Mouse (Mus musculus) cerebellum, adult 8-10 months (tissue): ENCODE data around the gene Pcdh19.

Experiments used
- DNase-seq: peaks from one replicate; pipeline ENCODE4 v3.0.0; 2022

Pcdh19 gene

GRCm38 (mm10) chrX:133657308-133658302 is 31.2 kb downstream of the Pcdh19 start:
- no peak for DNase-seq

- DNase-seq = no peak
Observed at GRCm38 (mm10) chrX:133655876-133656538, 32.8 kb downstream of the Pcdh19 start.

DNA sequence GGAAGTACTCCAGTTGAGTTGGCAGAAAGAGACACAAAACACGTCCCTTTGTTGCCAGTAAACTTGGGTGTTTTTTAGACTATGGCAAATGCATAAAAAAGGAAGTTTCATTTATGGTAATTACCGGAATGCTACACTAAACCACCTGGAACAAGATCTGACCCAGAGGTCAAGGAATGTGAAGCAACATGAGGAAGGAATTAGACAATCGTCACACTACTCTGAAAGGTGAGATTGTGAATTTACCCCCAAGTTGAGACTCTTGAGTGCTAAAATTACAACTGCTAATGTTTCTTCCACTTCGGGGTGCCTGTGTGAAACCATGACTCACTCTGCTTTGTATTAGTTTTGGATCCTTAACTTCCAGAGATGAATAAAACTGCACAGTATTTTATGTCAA is 33.6 kb downstream of the Pcdh19 start:
- DNase-seq = no peak

GRCm38 (mm10) chrX:133653071-133653470 is 35.7 kb downstream of the Pcdh19 start:
- no peak for DNase-seq

GRCm38 (mm10) chrX:133650379-133650778 is 38.4 kb downstream of the Pcdh19 start:
- DNase-seq = no peak

GRCm38 (mm10) chrX:133647809-133648208 is 41.0 kb downstream of the Pcdh19 start:
- DNase-seq = no peak

DNA sequence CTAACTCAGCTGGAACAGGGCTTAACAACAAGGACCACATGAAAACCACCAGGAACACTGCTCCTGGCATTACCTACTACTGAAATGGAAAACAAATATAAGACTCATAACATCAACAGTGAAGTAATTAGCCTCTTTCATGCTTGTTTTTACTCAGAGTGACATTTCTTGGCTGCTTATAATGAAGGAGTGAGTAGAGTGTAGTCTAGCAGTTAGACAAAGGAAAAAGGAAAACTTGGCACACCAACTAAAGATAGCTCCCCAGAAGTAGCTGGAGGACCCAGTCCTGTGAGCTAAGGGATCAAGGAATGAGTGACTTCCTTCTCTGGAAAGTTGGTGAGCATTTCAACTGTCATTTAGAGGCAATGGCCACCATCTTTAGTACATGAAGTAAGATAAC is 49.3 kb downstream of the Pcdh19 start:
- no peak for DNase-seq

DNA sequence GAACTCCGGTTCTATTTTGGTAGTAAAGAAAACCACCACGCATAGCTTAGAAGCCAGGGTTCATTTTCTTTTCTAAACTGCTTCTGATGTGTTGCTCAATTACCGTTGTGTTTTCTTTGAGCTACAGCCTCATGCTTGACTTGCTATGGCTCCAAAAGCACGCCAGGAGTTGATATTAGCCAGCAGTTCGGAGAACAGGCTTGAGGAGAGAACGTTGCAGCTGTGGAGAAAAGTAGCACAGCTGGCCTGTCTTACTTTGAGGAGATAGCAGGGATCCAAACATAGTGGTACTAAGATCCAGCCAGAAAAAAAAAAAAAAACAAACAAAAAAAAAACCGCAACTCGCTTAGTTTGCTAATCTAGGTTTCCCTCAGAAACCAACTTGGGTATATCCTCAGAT is 59.2 kb downstream of the Pcdh19 start:
- no peak for DNase-seq

DNA sequence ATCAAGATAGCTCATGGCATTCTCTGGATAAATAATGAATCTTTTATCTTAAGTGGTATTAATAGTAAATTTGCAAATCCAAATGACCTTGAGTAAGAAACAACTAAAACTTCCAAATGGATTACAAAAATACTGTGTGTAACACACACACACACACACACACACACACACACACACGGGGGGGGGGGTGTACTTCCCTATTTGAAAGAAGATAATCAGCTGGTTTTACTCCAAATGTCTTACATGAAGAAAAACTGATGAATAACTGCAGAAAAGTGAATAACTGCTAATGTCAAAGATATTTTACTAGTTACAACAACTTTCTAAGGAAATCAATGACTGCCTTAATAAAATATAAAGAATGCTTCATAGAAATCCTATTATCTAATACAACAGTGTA is 70.6 kb downstream of the Pcdh19 start:
- no peak for DNase-seq

DNA sequence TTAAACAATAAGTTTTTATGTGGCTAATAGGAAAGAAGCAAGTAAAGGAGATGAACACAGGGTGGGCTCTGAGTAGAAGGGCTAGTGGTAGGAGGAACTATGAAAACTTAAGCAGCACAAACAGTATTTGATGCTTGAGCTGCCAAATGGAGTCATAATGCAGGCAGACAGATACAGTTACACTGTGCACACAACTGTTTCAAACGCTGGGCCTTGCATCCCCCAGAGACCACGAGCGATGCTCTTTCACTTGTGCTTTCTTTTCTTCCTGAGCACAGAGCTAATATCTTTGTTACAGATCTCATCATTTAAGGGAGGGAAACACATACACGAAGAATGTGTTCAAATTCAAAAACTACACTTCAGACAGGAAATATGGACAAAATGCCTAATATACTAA is 83.0 kb downstream of the Pcdh19 start:
- DNase-seq = no peak

DNA sequence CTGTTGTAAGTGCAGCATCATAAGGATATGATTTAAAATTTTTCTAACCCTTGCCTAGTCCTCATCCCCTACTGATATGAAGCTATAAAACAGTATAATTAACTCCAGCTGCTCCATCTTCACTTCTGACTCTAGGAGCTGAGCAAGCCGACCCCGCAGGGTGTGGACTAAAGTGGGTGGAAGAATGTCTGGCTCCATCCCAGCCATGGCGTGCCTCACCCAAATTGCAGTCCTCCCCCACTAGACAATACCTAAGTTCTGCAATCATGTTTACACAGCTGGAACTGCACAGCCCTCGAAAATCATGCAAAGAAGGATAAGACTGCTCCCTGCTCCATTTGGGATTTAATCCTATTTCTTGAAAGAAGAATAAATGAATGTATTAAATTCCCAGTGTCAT is 84.5 kb downstream of the Pcdh19 start:
- no peak for DNase-seq

DNA sequence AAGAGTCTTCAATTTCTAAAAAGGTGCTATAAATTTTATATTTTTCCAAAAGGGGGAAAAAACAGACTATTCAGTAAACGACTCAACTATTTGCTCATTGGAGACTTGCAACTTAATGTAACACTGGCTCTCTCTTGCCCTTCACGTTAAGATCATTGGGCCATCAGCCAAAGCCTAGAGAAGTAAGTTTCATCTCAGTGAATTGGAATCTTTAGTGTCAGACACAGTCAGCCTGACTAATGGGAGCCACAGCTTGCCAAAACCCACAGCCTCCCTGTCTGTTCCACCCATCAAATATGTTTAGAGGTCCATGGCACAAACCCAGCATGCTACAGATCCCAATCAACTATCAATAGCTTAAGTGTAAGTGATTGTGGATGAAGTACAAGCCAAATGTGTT is 86.7 kb downstream of the Pcdh19 start:
- DNase-seq = no peak

GRCm38 (mm10) chrX:133601658-133602057 is 87.1 kb downstream of the Pcdh19 start:
- DNase-seq = no peak

DNA sequence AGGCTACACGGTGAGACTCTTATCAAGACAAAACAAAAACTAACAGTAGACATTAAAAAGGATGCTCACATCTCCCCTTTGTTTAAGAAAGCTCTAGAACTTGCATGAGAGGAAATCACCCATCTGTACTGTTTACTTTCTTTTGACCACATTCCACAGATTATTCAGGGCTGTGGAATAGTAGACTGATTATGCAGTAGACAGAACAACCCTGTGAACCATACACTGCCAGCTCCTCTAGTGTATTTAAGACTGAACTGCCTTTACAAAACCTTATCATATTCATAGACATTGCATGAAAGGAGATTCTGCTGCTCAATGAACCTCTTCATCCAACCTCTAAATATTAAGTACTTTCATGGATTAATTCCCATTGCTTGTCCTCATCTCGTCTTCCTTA is 87.6 kb downstream of the Pcdh19 start:
- DNase-seq = no peak

DNA sequence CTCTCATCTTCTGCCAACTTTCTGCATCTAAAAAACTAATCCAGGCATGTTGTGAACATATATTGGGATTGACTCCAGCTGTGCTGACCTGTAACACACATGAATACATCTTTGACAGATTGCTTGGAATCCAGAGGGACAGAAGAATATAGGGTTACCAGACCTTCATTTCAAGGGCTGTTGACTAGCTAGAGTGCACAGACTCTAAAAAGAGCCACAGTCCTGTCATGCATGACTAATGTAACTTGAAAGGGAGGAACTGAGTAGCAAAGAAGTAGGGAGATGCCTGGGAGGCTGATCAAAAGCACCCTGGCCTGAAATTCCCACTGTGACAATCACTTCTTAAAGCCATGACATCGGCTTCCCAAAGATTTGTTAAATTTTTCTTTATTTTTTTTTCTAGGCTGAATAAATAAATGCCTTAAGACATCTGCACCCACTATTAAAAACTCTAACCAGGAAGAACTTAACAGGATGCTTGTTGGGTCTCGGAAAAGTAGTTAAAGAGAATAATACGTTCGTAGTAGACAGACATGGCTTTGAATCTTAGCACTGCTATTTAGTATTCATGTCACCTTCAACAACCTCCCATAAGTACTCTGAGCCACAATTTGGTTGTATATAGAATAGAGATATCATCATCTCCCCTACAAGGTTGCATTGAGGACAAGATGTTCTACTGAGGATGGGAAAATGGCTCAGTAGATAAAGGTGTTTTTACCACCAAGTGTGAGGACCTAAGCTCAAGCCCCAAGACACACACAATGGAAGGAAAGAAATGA is 113.0 kb downstream of the Pcdh19 start:
- DNase-seq = no peak

DNA sequence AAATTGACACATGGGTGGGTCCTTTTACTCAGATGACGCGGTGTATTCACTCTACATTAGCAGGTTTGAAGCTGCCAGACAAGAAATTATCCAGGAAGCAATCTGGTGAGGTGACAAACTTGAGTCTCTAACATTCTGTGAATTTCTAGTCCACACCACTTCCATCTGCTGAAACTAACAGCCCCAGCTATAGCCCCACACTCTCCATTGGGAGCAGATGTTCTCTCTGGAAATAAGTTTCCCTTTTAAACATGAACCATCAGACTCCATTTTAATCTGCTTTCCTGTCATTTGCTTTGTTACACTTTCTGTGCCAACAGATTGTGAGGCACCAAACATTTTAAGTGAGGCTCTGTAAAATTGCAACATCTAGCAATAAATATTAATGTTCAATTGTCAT is 123.4 kb downstream of the Pcdh19 start:
- DNase-seq = no peak
